Mouse (Mus musculus) megakaryocyte, embryonic 14.5 days (primary cell): ENCODE results near the gene Srgap3.

ENCODE experiments used
- FLI1 ChIP-seq: IDR thresholded peaks from 2 replicates; pipeline ENCODE4 v1.6.1; 2012; ENCODE audit warnings: low read length, inconsistent platforms, mixed read lengths
- GATA1 ChIP-seq: IDR thresholded peaks from 3 replicates; pipeline ENCODE4 v1.6.1; 2012; ENCODE audit warnings: mixed read lengths, low read length, inconsistent platforms, borderline replicate concordance

DNA sequence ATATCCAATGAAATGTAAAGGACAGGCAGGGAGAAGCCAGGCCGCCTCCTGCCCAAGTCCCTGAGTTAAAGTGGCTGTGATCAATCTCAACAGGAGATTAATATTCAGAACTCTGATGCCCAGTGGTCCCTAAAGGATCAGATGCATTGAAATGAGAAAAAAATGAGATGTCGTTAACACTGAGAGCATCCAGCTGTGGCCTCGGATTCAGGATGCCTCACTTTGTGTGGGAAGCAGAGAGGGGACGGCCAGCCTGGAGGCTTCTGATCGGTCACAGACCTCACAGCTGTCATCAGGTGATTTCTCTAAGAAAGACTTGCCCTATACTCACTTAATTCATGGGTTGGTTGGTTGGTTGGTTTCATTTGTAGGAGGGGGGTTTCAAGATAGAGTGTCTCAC lies 106.7 kb downstream of the Srgap3 start:
- TF ChIP-seq GATA1, result no peak
- TF ChIP-seq FLI1, result no peak
